Mouse (Mus musculus): ENCODE results near the gene Rpl13a. TPM values are rescaled to one million over a fixed set of nuclear protein-coding genes. Genes with fewer than 3 reads are reported as not detected.
"Not testable (repeated sequence)": the region's sequence is repeated elsewhere in the genome, so short reads cannot be mapped to it uniquely, and the experiment has no call there.

The Rpl13a gene
- polyA plus RNA-seq, 1 experiment from 2014 or later: 1,188 TPM

GRCm38 (mm10) chr7:45155590-45155989 lies 27.0 kb upstream of the Rpl13a start:
- no peaks in the 10 kb centered on the region for H3K27me3 ChIP-seq
- peaks cover 30% of the 10 kb centered on the region for H3K4me1 ChIP-seq
- no peaks in the 10 kb centered on the region for H3K9me3 ChIP-seq (replicated peaks)
- no peak overlapping the region for H3K27ac ChIP-seq
- 87% methylated on average over 9 of the region's 9 CpGs for WGBS
- peaks cover 30% of the 10 kb centered on the region for H3K36me3 ChIP-seq (ENCODE audit: poor library complexity, severe bottlenecking)
- no peak overlapping the region for H3K9ac ChIP-seq
- no peak for ATAC-seq
- H3K4me2 ChIP-seq: peak overlapping the region; percentile 74; the same call in 1 of the 2 replicates
- no peak overlapping the region for H3K4me3 ChIP-seq

- Histone ChIP-seq H3K9ac (no peak overlapping the region), H3K4me2 (peak overlapping the region; percentile 74), H3K9me3 (replicated peaks) (no peaks in the 10 kb centered on the region), H3K4me1 (peaks cover 31% of the 10 kb centered on the region), H3K27me3 (no peaks in the 10 kb centered on the region), H3K27ac (no peak overlapping the region), H3K4me3 (peak overlapping the region; percentile 56), H3K36me3 (ENCODE audit: poor library complexity, severe bottlenecking) (peaks cover 27% of the 10 kb centered on the region)
- 78% methylated on average over 12 of the region's 12 CpGs for WGBS
- peak; percentile 9; the same call in 1 of the 2 replicates for ATAC-seq
Measured at GRCm38 (mm10) chr7:45154993-45155514, 26.5 kb upstream of the Rpl13a start.

- Histone ChIP-seq H3K36me3 (ENCODE audit: poor library complexity, severe bottlenecking) (peaks cover 21% of the 10 kb centered on the region), H3K27ac (peak within 1 kb of the TSS; percentile 90), H3K9ac (peak within 1 kb of the TSS; percentile 80), H3K9me3 (replicated peaks) (no peaks in the 10 kb centered on the region), H3K4me1 (peaks cover 31% of the 10 kb centered on the region), H3K4me2 (peak within 1 kb of the TSS; percentile 74), H3K27me3 (no peaks in the 10 kb centered on the region), H3K4me3 (peak within 1 kb of the TSS; percentile 56)
- 5% methylated on average over 69 of the region's 69 CpGs for WGBS
- peak; percentile 96 for ATAC-seq
Measured at GRCm38 (mm10) chr7:45154096-45154992, 25.8 kb upstream of the Rpl13a start, which contains the start of the genes Pih1d1 and Aldh16a1. Gene Pih1d1, plus strand, starts transcription at chr7:45154303. Gene Aldh16a1, minus strand, starts transcription at chr7:45154584.

- WGBS: 2% methylated on average over 5 of the region's 5 CpGs
- Histone ChIP-seq H3K27ac (peak overlapping the region; percentile 90), H3K9ac (peak overlapping the region; percentile 80), H3K4me2 (peak overlapping the region; percentile 74), H3K36me3 (ENCODE audit: poor library complexity, severe bottlenecking) (peaks cover 13% of the 10 kb centered on the region), H3K4me3 (peak overlapping the region; percentile 56), H3K9me3 (replicated peaks) (no peaks in the 10 kb centered on the region), H3K4me1 (peaks cover 31% of the 10 kb centered on the region), H3K27me3 (no peaks in the 10 kb centered on the region)
- ATAC-seq: peak; percentile 1; the same call in 1 of the 2 replicates
Measured at GRCm38 (mm10) chr7:45153586-45153985, 25.0 kb upstream of the Rpl13a start.

- not testable (repeated sequence) for H3K9ac ChIP-seq; H3K27me3 ChIP-seq; H3K36me3 ChIP-seq (ENCODE audit: poor library complexity, severe bottlenecking); ATAC-seq; H3K9me3 ChIP-seq (replicated peaks); H3K27ac ChIP-seq; H3K4me3 ChIP-seq
- 78% methylated on average over 2 of the region's 2 CpGs for WGBS
- H3K4me2 ChIP-seq: peak overlapping the region; percentile 74; the same call in 1 of the 2 replicates
- H3K4me1 ChIP-seq: peaks cover 31% of the 10 kb centered on the region
Measured at GRCm38 (mm10) chr7:45153052-45153451, 24.5 kb upstream of the Rpl13a start.

GRCm38 (mm10) chr7:45151303-45151702 lies 22.7 kb upstream of the Rpl13a start:
- no peaks in the 10 kb centered on the region for H3K27me3 ChIP-seq
- no peak for ATAC-seq
- H3K4me1 ChIP-seq: peaks cover 31% of the 10 kb centered on the region
- H3K4me3 ChIP-seq: no peak overlapping the region
- H3K4me2 ChIP-seq: no peak overlapping the region
- no peak overlapping the region for H3K9ac ChIP-seq
- H3K27ac ChIP-seq: no peak overlapping the region
- 61% methylated on average over 11 of the region's 11 CpGs for WGBS
- H3K9me3 ChIP-seq (replicated peaks): no peaks in the 10 kb centered on the region
- peaks cover 4% of the 10 kb centered on the region; the same call in 1 of the 2 replicates for H3K36me3 ChIP-seq (ENCODE audit: poor library complexity, severe bottlenecking)

GRCm38 (mm10) chr7:45150321-45150720 lies 21.8 kb upstream of the Rpl13a start:
- 0 out of 2 replicates have a peak overlapping the region, but pooled peaks have one; percentile 3 for H3K9ac ChIP-seq
- peaks cover 12% of the 10 kb centered on the region for H3K36me3 ChIP-seq (ENCODE audit: poor library complexity, severe bottlenecking)
- H3K4me2 ChIP-seq: no peak overlapping the region
- no peak for ATAC-seq
- H3K27me3 ChIP-seq: no peaks in the 10 kb centered on the region
- peaks cover 29% of the 10 kb centered on the region for H3K4me1 ChIP-seq
- H3K9me3 ChIP-seq (replicated peaks): no peaks in the 10 kb centered on the region
- WGBS: 65% methylated on average over 4 of the region's 4 CpGs
- H3K27ac ChIP-seq: no peak overlapping the region
- H3K4me3 ChIP-seq: no peak overlapping the region

GRCm38 (mm10) chr7:45149545-45149944 lies 21.0 kb upstream of the Rpl13a start:
- no peaks in the 10 kb centered on the region for H3K9me3 ChIP-seq (replicated peaks)
- no peak overlapping the region for H3K9ac ChIP-seq
- no peak overlapping the region for H3K4me3 ChIP-seq
- no peak overlapping the region for H3K4me2 ChIP-seq
- peaks cover 22% of the 10 kb centered on the region for H3K4me1 ChIP-seq
- no peak overlapping the region for H3K27ac ChIP-seq
- ATAC-seq: no peak
- WGBS: 26% methylated on average over 6 of the region's 6 CpGs
- H3K27me3 ChIP-seq: no peaks in the 10 kb centered on the region
- H3K36me3 ChIP-seq (ENCODE audit: poor library complexity, severe bottlenecking): peaks cover 20% of the 10 kb centered on the region

- Histone ChIP-seq H3K4me3 (no peak overlapping the region), H3K9me3 (replicated peaks) (no peaks in the 10 kb centered on the region), H3K4me2 (no peak overlapping the region), H3K4me1 (peaks cover 21% of the 10 kb centered on the region), H3K27ac (no peak overlapping the region), H3K27me3 (no peaks in the 10 kb centered on the region), H3K9ac (0 out of 2 replicates have a peak overlapping the region, but pooled peaks have one; percentile 13), H3K36me3 (ENCODE audit: poor library complexity, severe bottlenecking) (peaks cover 29% of the 10 kb centered on the region)
- no peak for ATAC-seq
- 65% methylated on average over 4 of the region's 4 CpGs for WGBS
Measured at GRCm38 (mm10) chr7:45148534-45149098, 20.1 kb upstream of the Rpl13a start.

- no peak overlapping the region for H3K9ac ChIP-seq
- no peaks in the 10 kb centered on the region for H3K9me3 ChIP-seq (replicated peaks)
- H3K4me2 ChIP-seq: no peak overlapping the region
- H3K27ac ChIP-seq: no peak overlapping the region
- 93% methylated on average over 11 of the region's 11 CpGs for WGBS
- no peaks in the 10 kb centered on the region for H3K27me3 ChIP-seq
- peaks cover 16% of the 10 kb centered on the region for H3K4me1 ChIP-seq
- no peak overlapping the region for H3K4me3 ChIP-seq
- ATAC-seq: no peak
- peaks cover 32% of the 10 kb centered on the region for H3K36me3 ChIP-seq (ENCODE audit: poor library complexity, severe bottlenecking)
Measured at GRCm38 (mm10) chr7:45147899-45148298, 19.3 kb upstream of the Rpl13a start.

- Histone ChIP-seq H3K9ac (no peak overlapping the region), H3K27ac (no peak overlapping the region), H3K27me3 (no peaks in the 10 kb centered on the region), H3K4me3 (no peak overlapping the region), H3K9me3 (replicated peaks) (no peaks in the 10 kb centered on the region), H3K4me2 (no peak overlapping the region), H3K4me1 (peaks cover 16% of the 10 kb centered on the region), H3K36me3 (ENCODE audit: poor library complexity, severe bottlenecking) (peaks cover 38% of the 10 kb centered on the region)
- 93% methylated on average over 10 of the region's 11 CpGs for WGBS
- no peak for ATAC-seq
Measured at GRCm38 (mm10) chr7:45147267-45147666, 18.7 kb upstream of the Rpl13a start.

GRCm38 (mm10) chr7:45145460-45145859 lies 16.9 kb upstream of the Rpl13a start:
- Histone ChIP-seq H3K9ac (no peak overlapping the region), H3K4me2 (no peak overlapping the region), H3K9me3 (replicated peaks) (no peaks in the 10 kb centered on the region), H3K36me3 (ENCODE audit: poor library complexity, severe bottlenecking) (peaks cover 47% of the 10 kb centered on the region), H3K4me3 (no peak overlapping the region), H3K27me3 (no peaks in the 10 kb centered on the region), H3K4me1 (no peaks in the 10 kb centered on the region; the same call in 1 of the 2 replicates), H3K27ac (no peak overlapping the region)
- WGBS: 92% methylated on average over 8 of the region's 8 CpGs
- ATAC-seq: no peak
